Mouse (Mus musculus) heart, embryonic 12.5 days (tissue): ENCODE measurements around the gene Mgll. TPM values are rescaled to one million over a fixed set of nuclear protein-coding genes. Genes with fewer than 3 reads are reported as not detected.

Experiments
- ATAC-seq: fragments of 200-750 bp; cut with Nextera tagmentation; 2 replicates; pipeline ENCODE4 v1.8.0; 2017; ENCODE audit warnings: moderate TSS enrichment, moderate library complexity; ENCODE audit not compliant: insufficient number of reproducible peaks, low FRiP score
- H3K27ac ChIP-seq: fragments of 300-500 bp; sonication (generic); 2 replicates; pipeline ENCODE4 v1.5.1; 2016; ENCODE audit warnings: mild to moderate bottlenecking, moderate library complexity; ENCODE audit not compliant: poor library complexity, severe bottlenecking
- H3K27me3 ChIP-seq: fragments of 300-500 bp; sonication (generic); replicated peaks from 2 replicates; pipeline ENCODE4 v1.6.1; 2016; ENCODE audit warnings: mild to moderate bottlenecking, moderate library complexity
- H3K36me3 ChIP-seq: fragments of 300-500 bp; sonication (generic); 2 replicates; pipeline ENCODE4 v1.6.1; 2016; ENCODE audit warnings: mild to moderate bottlenecking, moderate library complexity
- H3K4me1 ChIP-seq: fragments of 300-500 bp; sonication (generic); replicated peaks from 2 replicates; pipeline ENCODE4 v1.6.1; 2016; ENCODE audit warnings: mild to moderate bottlenecking
- H3K4me2 ChIP-seq: fragments of 300-500 bp; sonication (generic); 2 replicates; pipeline ENCODE4 v1.6.1; 2016; ENCODE audit warnings: mild to moderate bottlenecking, moderate library complexity
- H3K4me3 ChIP-seq: fragments of 300-500 bp; sonication (generic); 2 replicates; pipeline ENCODE4 v1.5.1; 2016; ENCODE audit warnings: mild to moderate bottlenecking
- H3K9ac ChIP-seq: fragments of 300-500 bp; sonication (generic); 2 replicates; pipeline ENCODE4 v1.6.1; 2016; ENCODE audit warnings: mild to moderate bottlenecking, moderate library complexity
- H3K9me3 ChIP-seq: fragments of 300-500 bp; sonication (generic); replicated peaks from 2 replicates; pipeline ENCODE4 v1.6.1; 2016; ENCODE audit warnings: mild to moderate bottlenecking, moderate library complexity
- WGBS: fragments of 180-500 bp; shearing (Covaris S2); methylation state at CpG from one replicate; pipeline ENCODE4 v1.1.7; 2016; 5-methylcytosine and 5-hydroxymethylcytosine counted together
- polyA plus RNA-seq: library from polyadenylated mRNA; unstranded; fragments of >200 nt; fragmentation: Nextera tagmentation; extraction: Ambion mirVana; gene quantifications from 2 replicates; pipeline ENCODE4 v1.2.1, GENCODE M21; 2016

Gene Mgll
- polyA plus RNA-seq, 1 experiment from 2014 or later = 9.2 TPM

- no peak overlapping the region for H3K27ac ChIP-seq
- WGBS = 74% methylated on average over 1 of the region's 1 CpGs
- H3K9me3 ChIP-seq = no peaks in the 10 kb centered on the region
- no peak overlapping the region for H3K4me2 ChIP-seq
- no peaks in the 10 kb centered on the region for H3K36me3 ChIP-seq
- H3K4me3 ChIP-seq = no peak overlapping the region
- no peaks in the 10 kb centered on the region for H3K4me1 ChIP-seq
- no peak overlapping the region for H3K9ac ChIP-seq
- no peak for ATAC-seq
- H3K27me3 ChIP-seq = no peaks in the 10 kb centered on the region
Measured at GRCm38 (mm10) chr6:88702887-88703286, 21.3 kb upstream of the Mgll start.

- H3K27ac ChIP-seq = no peak overlapping the region
- no peaks in the 10 kb centered on the region; the same call in 1 of the 2 replicates for H3K4me1 ChIP-seq
- H3K9me3 ChIP-seq = no peaks in the 10 kb centered on the region
- no peaks in the 10 kb centered on the region for H3K36me3 ChIP-seq
- WGBS = 84% methylated on average over 5 of the region's 5 CpGs
- ATAC-seq = no peak
- H3K27me3 ChIP-seq = 0 out of 2 replicates have a peak, but pooled peaks cover 2% of the 10 kb centered on the region
- H3K4me3 ChIP-seq = no peak overlapping the region
- no peak overlapping the region for H3K4me2 ChIP-seq
- no peak overlapping the region for H3K9ac ChIP-seq
Measured at GRCm38 (mm10) chr6:88703731-88704130, 20.5 kb upstream of the Mgll start.

GRCm38 (mm10) chr6:88708401-88709278, 15.6 kb upstream of the Mgll start:
- H3K9me3 ChIP-seq = no peaks in the 10 kb centered on the region
- H3K4me2 ChIP-seq = no peak overlapping the region
- no peaks in the 10 kb centered on the region for H3K36me3 ChIP-seq
- H3K4me3 ChIP-seq = no peak overlapping the region
- H3K27me3 ChIP-seq = peaks cover 2% of the 10 kb centered on the region; the same call in 1 of the 2 replicates
- H3K9ac ChIP-seq = no peak overlapping the region
- no peaks in the 10 kb centered on the region; the same call in 1 of the 2 replicates for H3K4me1 ChIP-seq
- H3K27ac ChIP-seq = no peak overlapping the region
- 55% methylated on average over 8 of the region's 8 CpGs for WGBS
- ATAC-seq = no peak

- H3K9me3 ChIP-seq = no peaks in the 10 kb centered on the region
- WGBS = 83% methylated on average over 1 of the region's 1 CpGs
Measured at GRCm38 (mm10) chr6:88709279-88709575, 15.0 kb upstream of the Mgll start.

GRCm38 (mm10) chr6:88711313-88711712, 12.9 kb upstream of the Mgll start:
- Histone ChIP-seq H3K4me2 (no peak overlapping the region), H3K9ac (no peak overlapping the region), H3K27me3 (peaks cover 2% of the 10 kb centered on the region; the same call in 1 of the 2 replicates), H3K27ac (no peak overlapping the region), H3K4me1 (no peaks in the 10 kb centered on the region; the same call in 1 of the 2 replicates), H3K4me3 (no peak overlapping the region), H3K9me3 (no peaks in the 10 kb centered on the region), H3K36me3 (no peaks in the 10 kb centered on the region)
- WGBS = 66% methylated on average over 3 of the region's 3 CpGs
- ATAC-seq = no peak

More at GRCm38 (mm10) chr6:88709279-88709575, 15.0 kb upstream of the Mgll start:
- no peak overlapping the region for H3K27ac ChIP-seq
- no peak overlapping the region for H3K9ac ChIP-seq
- no peak for ATAC-seq
- H3K4me2 ChIP-seq = no peak overlapping the region
- no peaks in the 10 kb centered on the region; the same call in 1 of the 2 replicates for H3K4me1 ChIP-seq
- no peaks in the 10 kb centered on the region for H3K36me3 ChIP-seq
- no peak overlapping the region for H3K4me3 ChIP-seq
- H3K27me3 ChIP-seq = peaks cover 2% of the 10 kb centered on the region; the same call in 1 of the 2 replicates

GRCm38 (mm10) chr6:88712083-88712482, 12.1 kb upstream of the Mgll start:
- H3K9me3 ChIP-seq = no peaks in the 10 kb centered on the region
- 68% methylated on average over 4 of the region's 4 CpGs for WGBS
- H3K9ac ChIP-seq = no peak overlapping the region
- H3K27me3 ChIP-seq = peaks cover 2% of the 10 kb centered on the region; the same call in 1 of the 2 replicates
- no peaks in the 10 kb centered on the region for H3K36me3 ChIP-seq
- ATAC-seq = no peak
- H3K4me1 ChIP-seq = no peaks in the 10 kb centered on the region; the same call in 1 of the 2 replicates
- H3K27ac ChIP-seq = no peak overlapping the region
- no peak overlapping the region for H3K4me3 ChIP-seq
- H3K4me2 ChIP-seq = no peak overlapping the region

- ATAC-seq = no peak
Measured at GRCm38 (mm10) chr6:88713320-88713719, 10.9 kb upstream of the Mgll start.

GRCm38 (mm10) chr6:88714200-88714674, 10.0 kb upstream of the Mgll start:
- H3K27me3 ChIP-seq = no peaks in the 10 kb centered on the region; the same call in 1 of the 2 replicates
- H3K4me2 ChIP-seq = no peak overlapping the region
- no peak overlapping the region for H3K9ac ChIP-seq
- no peaks in the 10 kb centered on the region for H3K36me3 ChIP-seq
- H3K4me3 ChIP-seq = no peak overlapping the region
- no peaks in the 10 kb centered on the region for H3K9me3 ChIP-seq
- no peak overlapping the region for H3K27ac ChIP-seq
- whole genome bisulfite sequencing = 71% methylated on average over 4 of the region's 4 CpGs
- no peak for ATAC-seq
- no peaks in the 10 kb centered on the region for H3K4me1 ChIP-seq

More at GRCm38 (mm10) chr6:88713320-88713719, 10.9 kb upstream of the Mgll start:
- peaks cover under 1% of the 10 kb centered on the region; the same call in 1 of the 2 replicates for H3K27me3 ChIP-seq
- H3K4me1 ChIP-seq = no peaks in the 10 kb centered on the region; the same call in 1 of the 2 replicates
- H3K36me3 ChIP-seq = no peaks in the 10 kb centered on the region
- H3K27ac ChIP-seq = no peak overlapping the region
- no peak overlapping the region for H3K4me2 ChIP-seq
- H3K9me3 ChIP-seq = no peaks in the 10 kb centered on the region
- no peak overlapping the region for H3K9ac ChIP-seq
- no peak overlapping the region for H3K4me3 ChIP-seq

GRCm38 (mm10) chr6:88715378-88715781, 8.8 kb upstream of the Mgll start:
- Histone ChIP-seq H3K9me3 (no peaks in the 10 kb centered on the region), H3K27ac (no peak overlapping the region), H3K4me3 (no peak overlapping the region), H3K4me2 (no peak overlapping the region), H3K9ac (no peak overlapping the region), H3K27me3 (no peaks in the 10 kb centered on the region; the same call in 1 of the 2 replicates), H3K36me3 (no peaks in the 10 kb centered on the region), H3K4me1 (no peaks in the 10 kb centered on the region)
- no peak for ATAC-seq
- WGBS = 78% methylated on average over 9 of the region's 9 CpGs

- no peak overlapping the region for H3K4me3 ChIP-seq
- 57% methylated on average over 5 of the region's 5 CpGs for WGBS
- no peaks in the 10 kb centered on the region for H3K36me3 ChIP-seq
- H3K4me2 ChIP-seq = no peak overlapping the region
- peaks cover 4% of the 10 kb centered on the region; the same call in 1 of the 2 replicates for H3K4me1 ChIP-seq
- H3K27me3 ChIP-seq = no peaks in the 10 kb centered on the region; the same call in 1 of the 2 replicates
- no peak overlapping the region for H3K27ac ChIP-seq
- no peak for ATAC-seq
- no peaks in the 10 kb centered on the region for H3K9me3 ChIP-seq
- H3K9ac ChIP-seq = no peak overlapping the region
Measured at GRCm38 (mm10) chr6:88715966-88716365, 8.2 kb upstream of the Mgll start.

- ATAC-seq = no peak
- H3K27ac ChIP-seq = no peak overlapping the region
- H3K4me1 ChIP-seq = peaks cover 4% of the 10 kb centered on the region; the same call in 1 of the 2 replicates
- 71% methylated on average over 6 of the region's 6 CpGs for WGBS
- H3K27me3 ChIP-seq = no peaks in the 10 kb centered on the region
- H3K36me3 ChIP-seq = no peaks in the 10 kb centered on the region
- H3K9ac ChIP-seq = no peak overlapping the region
- no peak overlapping the region for H3K4me3 ChIP-seq
- H3K9me3 ChIP-seq = no peaks in the 10 kb centered on the region
- no peak overlapping the region for H3K4me2 ChIP-seq
Measured at GRCm38 (mm10) chr6:88717143-88718032, 6.8 kb upstream of the Mgll start.
